Mouse (Mus musculus): ENCODE measurements around the gene Pkmyt1.

Pkmyt1 gene

GRCm38 (mm10) chr17:23721886-23722285, 4.2 kb upstream of the Pkmyt1 start:
- in situ Hi-C loops (cut with MboI, MseI): no loop called here

- in situ Hi-C loops (cut with MboI, MseI): no loop called here
These were observed 3.6 kb upstream of the Pkmyt1 start, which contains the start of gene 1520401A03Rik for GRCm38 (mm10) chr17:23722376-23723125. Gene 1520401A03Rik, minus strand, starts transcription at chr17:23722783.

GRCm38 (mm10) chr17:23725477-23725876, 659 bp upstream of the Pkmyt1 start:
- in situ Hi-C loops (cut with MboI, MseI): no loop called here

- in situ Hi-C loops (cut with MboI, MseI): no loop called here
These were observed 614 bp downstream of the Pkmyt1 start for GRCm38 (mm10) chr17:23726758-23727142.

- in situ Hi-C loops (cut with MboI, MseI): no loop called here
These were observed 4.3 kb downstream of the Pkmyt1 start for GRCm38 (mm10) chr17:23730441-23730840.

- in situ Hi-C loops (cut with MboI, MseI): no loop called here
These were observed 8.2 kb downstream of the Pkmyt1 start for GRCm38 (mm10) chr17:23734341-23734740.

GRCm38 (mm10) chr17:23737493-23738445, 11.6 kb downstream of the Pkmyt1 start:
- in situ Hi-C loops (cut with MboI, MseI): no loop called here

GRCm38 (mm10) chr17:23738836-23739201, 12.7 kb downstream of the Pkmyt1 start:
- in situ Hi-C loops (cut with MboI, MseI): no loop called here

- in situ Hi-C loops (cut with MboI, MseI): no loop called here
These were observed 13.3 kb downstream of the Pkmyt1 start for GRCm38 (mm10) chr17:23739202-23740135.

- in situ Hi-C loops (cut with MboI, MseI): no loop called here
These were observed 14.0 kb downstream of the Pkmyt1 start for GRCm38 (mm10) chr17:23740136-23740584.

GRCm38 (mm10) chr17:23740598-23741021, 14.5 kb downstream of the Pkmyt1 start, which contains the start of gene Paqr4:
Gene Paqr4, minus strand, starts transcription at chr17:23740867.
- in situ Hi-C loops (cut with MboI, MseI): no loop called here

- in situ Hi-C loops (cut with MboI, MseI): no loop called here
These were observed 15.4 kb downstream of the Pkmyt1 start for GRCm38 (mm10) chr17:23741359-23742209.

GRCm38 (mm10) chr17:23742210-23742793, 16.2 kb downstream of the Pkmyt1 start:
- in situ Hi-C loops (cut with MboI, MseI): no loop called here

- in situ Hi-C loops (cut with MboI, MseI): no loop called here
These were observed 16.8 kb downstream of the Pkmyt1 start for GRCm38 (mm10) chr17:23742941-23743340.

- in situ Hi-C loops (cut with MboI, MseI): no loop called here
These were observed 17.9 kb downstream of the Pkmyt1 start for GRCm38 (mm10) chr17:23744076-23744475.

- in situ Hi-C loops (cut with MboI, MseI): no loop called here
These were observed 18.5 kb downstream of the Pkmyt1 start for GRCm38 (mm10) chr17:23744651-23745050.

GRCm38 (mm10) chr17:23745301-23746251, 19.4 kb downstream of the Pkmyt1 start, which contains the start of gene Kremen2:
Gene Kremen2, minus strand, starts transcription at chr17:23745833.
- in situ Hi-C loops (cut with MboI, MseI): no loop called here

GRCm38 (mm10) chr17:23746311-23746710, 20.2 kb downstream of the Pkmyt1 start:
- in situ Hi-C loops (cut with MboI, MseI): no loop called here

GRCm38 (mm10) chr17:23746767-23747166, 20.6 kb downstream of the Pkmyt1 start:
- in situ Hi-C loops (cut with MboI, MseI): no loop called here

Data from T-helper 17 cell (primary cell).